Mouse (Mus musculus) heart, adult 10 weeks (tissue): Measurements from ENCODE around the gene Psmg1. TPM values are rescaled to one million over a fixed set of nuclear protein-coding genes. Genes with fewer than 3 reads are reported as not detected.

ENCODE experiments used
- polyA plus RNA-seq: library from polyadenylated mRNA; stranded (reverse); fragments of 350-450 nt; fragmentation: Illumina TruSeq; extraction: RNeasy Lipid Tissue Mini Kit (QIAGEN cat#74804); gene quantifications from one replicate; pipeline ENCODE4 v1.2.3, GENCODE M21; 2014; ENCODE audit warnings: low read depth, low replicate concordance

The Psmg1 gene
- polyA plus RNA-seq: 32.6 TPM

DNA sequence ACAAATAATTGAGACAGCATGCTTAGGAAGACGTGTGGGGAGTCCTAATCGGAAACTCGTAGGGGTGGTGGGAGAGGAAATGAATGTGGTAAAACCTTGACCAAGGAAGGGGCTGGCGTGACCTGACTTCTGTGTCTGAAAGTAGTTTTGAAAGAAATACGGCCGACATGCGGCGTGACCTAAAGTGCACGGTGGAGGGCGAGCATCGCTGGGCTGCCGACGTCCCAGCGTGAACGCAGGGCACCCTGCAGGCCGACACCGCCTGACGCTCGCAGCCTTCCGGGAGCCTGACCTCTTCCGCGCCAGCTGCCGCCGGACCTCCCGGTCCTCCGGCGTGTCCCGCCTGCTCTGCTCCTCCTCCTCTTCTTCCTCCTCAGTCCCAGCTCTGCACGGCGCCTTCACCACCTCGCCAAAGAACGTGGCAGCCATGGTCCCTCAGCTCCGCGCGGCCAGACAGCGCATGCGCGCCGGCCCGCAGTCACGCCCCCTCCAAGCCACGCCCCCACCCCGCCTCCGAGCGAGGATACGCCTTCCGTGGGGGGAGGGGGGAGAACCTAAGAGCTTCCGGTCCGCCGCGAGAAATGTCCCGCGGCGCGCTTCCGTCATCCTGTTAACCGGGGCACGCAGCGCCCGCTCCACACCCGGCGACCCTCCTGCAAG, at the start of gene Psmg1:
Psmg1 (minus strand) TSS at position 499 of the 660 bp plus-strand sequence.

Other genes with a start within 250 kb of the Psmg1 start
- 56.0 TPM for gene Brwd1, start 91.6 kb upstream of the Psmg1 start, polyA plus RNA-seq
- 52.2 TPM for gene Hmgn1, start 136.8 kb upstream of the Psmg1 start, polyA plus RNA-seq
- gene Wrb, start 154.4 kb upstream of the Psmg1 start, polyA plus RNA-seq: 12.5 TPM
- gene Lca5l, start 201.3 kb upstream of the Psmg1 start, polyA plus RNA-seq: 0.52 TPM
- gene Sh3bgr, start 209.5 kb upstream of the Psmg1 start, polyA plus RNA-seq: 324 TPM
- not detected for gene B3galt5, start 244.8 kb upstream of the Psmg1 start, polyA plus RNA-seq